Mouse (Mus musculus) lung, embryonic 14.5 days (tissue): Measurements from ENCODE around the gene Gm17455. TPM values are rescaled to one million over a fixed set of nuclear protein-coding genes. Genes with fewer than 3 reads are reported as not detected.

Experiments used
- ATAC-seq: fragments of 200-750 bp; cut with Nextera tagmentation; 2 replicates; pipeline ENCODE4 v1.8.0; 2017; ENCODE audit warnings: mild to moderate bottlenecking, moderate TSS enrichment, moderate library complexity; ENCODE audit not compliant: insufficient read depth
- DNase-seq: peaks from one replicate; pipeline ENCODE4 v3.0.0-alpha.2; 2015
- H3K27ac ChIP-seq: fragments of 300-500 bp; sonication (generic); 2 replicates; pipeline ENCODE4 v1.5.1; 2014; ENCODE audit warnings: low read depth, mild to moderate bottlenecking, moderate library complexity
- H3K27me3 ChIP-seq: fragments of 300-500 bp; sonication (generic); 2 replicates; pipeline ENCODE4 v1.6.1; 2014; ENCODE audit warnings: low read length, control low read depth; ENCODE audit not compliant: insufficient read depth
- H3K36me3 ChIP-seq: fragments of 300-500 bp; sonication (generic); 2 replicates; pipeline ENCODE4 v1.6.1; 2014; ENCODE audit warnings: control low read depth; ENCODE audit not compliant: insufficient read depth
- H3K4me1 ChIP-seq: fragments of 300-500 bp; sonication (generic); 2 replicates; pipeline ENCODE4 v1.6.1; 2014; ENCODE audit warnings: antibody characterized with exemption, control low read depth; ENCODE audit not compliant: insufficient read depth
- H3K4me2 ChIP-seq: fragments of 300-500 bp; sonication (generic); 2 replicates; pipeline ENCODE4 v1.6.1; 2014; ENCODE audit warnings: mild to moderate bottlenecking
- H3K4me3 ChIP-seq: fragments of 300-500 bp; sonication (generic); 2 replicates; pipeline ENCODE4 v1.5.1; 2014; ENCODE audit warnings: low read depth, low read length
- H3K9ac ChIP-seq: fragments of 300-500 bp; sonication (generic); 2 replicates; pipeline ENCODE4 v1.6.1; 2014
- H3K9me3 ChIP-seq: fragments of 300-500 bp; sonication (generic); 2 replicates; pipeline ENCODE4 v1.6.1; 2016; ENCODE audit warnings: low read depth, low read length, control low read depth
- CTCF ChIP-seq: IDR thresholded peaks from 2 replicates; pipeline ENCODE4 v1.5.1; 2016; ENCODE audit warnings: antibody characterized with exemption, low read depth
- WGBS: fragments of 180-500 bp; shearing (Covaris S2); extraction: QIAGEN DNeasy Blood & Tissue Kit; methylation state at CpG from one replicate; pipeline ENCODE4 v1.1.7; 2014; 5-methylcytosine and 5-hydroxymethylcytosine counted together
- polyA plus RNA-seq: library from polyadenylated mRNA; unstranded; fragments of >200 nt; fragmentation: Nextera tagmentation; extraction: Ambion mirVana; gene quantifications from 2 replicates; pipeline ENCODE4 v1.2.1, GENCODE M21; 2014

Gm17455 gene
- polyA plus RNA-seq, 1 experiment from 2014 or later = 1.2 TPM

DNA sequence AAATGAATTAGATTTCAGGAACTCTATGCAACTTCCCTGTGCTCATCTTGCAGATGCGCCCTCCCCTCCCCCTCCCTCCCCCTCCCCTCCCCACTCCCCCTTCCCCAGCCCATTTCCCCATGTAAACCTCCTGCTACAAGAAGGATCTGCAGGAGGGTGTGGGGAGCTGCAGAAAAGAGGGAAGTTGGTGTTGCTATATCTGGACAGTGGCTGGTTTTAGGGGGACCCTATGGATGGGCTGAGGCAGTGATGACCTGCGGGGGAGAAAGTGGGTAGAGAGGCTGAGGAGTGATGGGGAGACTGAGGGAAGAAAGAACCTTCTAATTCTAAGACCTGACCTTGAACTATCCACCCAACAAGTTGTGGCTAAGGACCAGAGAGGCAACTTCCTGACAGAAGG lies 32.4 kb upstream of the Gm17455 start:
- no peaks in the 10 kb centered on the region for H3K9me3 ChIP-seq
- H3K27me3 ChIP-seq = no peaks in the 10 kb centered on the region
- TF ChIP-seq CTCF = no peak
- 68% methylated on average over 2 of the region's 2 CpGs for WGBS
- H3K27ac ChIP-seq = no peak overlapping the region
- no peak overlapping the region for H3K4me2 ChIP-seq
- DNase-seq = no peak
- no peaks in the 10 kb centered on the region for H3K4me1 ChIP-seq
- no peak overlapping the region for H3K4me3 ChIP-seq
- no peak overlapping the region for H3K9ac ChIP-seq
- no peak for ATAC-seq
- no peaks in the 10 kb centered on the region for H3K36me3 ChIP-seq

DNA sequence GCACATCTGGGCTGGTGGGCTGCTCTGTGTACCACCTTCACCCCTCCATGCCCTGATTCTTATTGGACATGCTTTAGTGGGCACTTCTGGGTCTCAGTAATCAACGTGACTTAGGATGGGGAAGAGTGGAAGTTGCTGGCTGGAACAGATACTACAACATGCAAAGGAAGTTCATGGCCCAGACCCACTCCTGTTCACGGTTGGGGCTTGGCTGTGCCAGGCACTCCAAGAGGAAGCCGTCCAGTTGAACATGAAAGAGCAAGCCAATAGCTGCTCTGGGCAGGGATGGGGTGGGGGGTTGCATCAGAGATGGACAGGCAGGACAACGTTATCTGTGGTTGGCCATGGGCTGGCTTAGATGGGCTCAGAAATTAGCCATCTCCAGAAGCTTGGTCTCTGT lies 31.6 kb upstream of the Gm17455 start:
- no peaks in the 10 kb centered on the region for H3K9me3 ChIP-seq
- no peak overlapping the region for H3K9ac ChIP-seq
- no peaks in the 10 kb centered on the region for H3K4me1 ChIP-seq
- ATAC-seq = no peak
- no peaks in the 10 kb centered on the region for H3K36me3 ChIP-seq
- no peak overlapping the region for H3K4me2 ChIP-seq
- DNase-seq = no peak
- H3K27ac ChIP-seq = no peak overlapping the region
- no peak overlapping the region for H3K4me3 ChIP-seq
- TF ChIP-seq CTCF = no peak
- 57% methylated on average over 4 of the region's 4 CpGs for WGBS
- no peaks in the 10 kb centered on the region for H3K27me3 ChIP-seq

- Histone ChIP-seq H3K9ac (no peak overlapping the region), H3K4me2 (no peak overlapping the region), H3K27me3 (no peaks in the 10 kb centered on the region), H3K4me1 (no peaks in the 10 kb centered on the region), H3K4me3 (no peak overlapping the region), H3K36me3 (no peaks in the 10 kb centered on the region), H3K9me3 (no peaks in the 10 kb centered on the region), H3K27ac (no peak overlapping the region)
- 78% methylated on average over 6 of the region's 6 CpGs for WGBS
- DNase-seq (no peak), ATAC-seq (no peak)
- no peak for TF ChIP-seq CTCF
Measured at GRCm38 (mm10) chr10:60369405-60369804, 30.1 kb upstream of the Gm17455 start.

GRCm38 (mm10) chr10:60370098-60370497 lies 29.4 kb upstream of the Gm17455 start:
- no peaks in the 10 kb centered on the region for H3K27me3 ChIP-seq
- H3K4me2 ChIP-seq = no peak overlapping the region
- ATAC-seq = no peak
- no peak overlapping the region for H3K9ac ChIP-seq
- H3K4me1 ChIP-seq = no peaks in the 10 kb centered on the region
- DNase-seq = no peak
- H3K36me3 ChIP-seq = no peaks in the 10 kb centered on the region
- no peak overlapping the region for H3K27ac ChIP-seq
- no peak overlapping the region for H3K4me3 ChIP-seq
- no peak for TF ChIP-seq CTCF
- WGBS = 65% methylated on average over 2 of the region's 2 CpGs
- no peaks in the 10 kb centered on the region for H3K9me3 ChIP-seq

DNA sequence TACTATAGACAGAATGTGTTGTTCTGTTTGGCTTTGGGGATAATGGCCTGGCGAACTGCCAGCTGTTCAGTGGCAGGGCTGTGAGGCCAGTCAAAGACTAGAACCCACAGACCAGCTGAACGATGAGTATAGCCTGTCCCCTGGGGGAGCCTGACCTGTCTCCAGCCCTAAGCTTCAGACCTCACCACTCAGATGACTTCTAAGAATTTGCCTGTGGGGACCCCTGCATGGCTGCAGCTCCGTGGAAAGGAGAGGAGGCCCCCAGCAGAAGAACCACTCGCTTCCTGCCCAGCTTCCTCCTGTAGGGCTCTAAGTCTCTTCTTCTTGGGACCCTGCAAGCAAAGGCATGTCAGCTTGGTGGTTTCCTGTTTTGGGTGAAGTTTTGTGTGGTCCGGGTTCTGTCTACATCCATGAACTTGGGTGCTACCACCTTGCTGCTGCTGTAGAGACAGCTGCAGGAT lies 28.9 kb upstream of the Gm17455 start:
- Histone ChIP-seq H3K4me2 (no peak overlapping the region), H3K9ac (no peak overlapping the region), H3K36me3 (no peaks in the 10 kb centered on the region), H3K4me1 (no peaks in the 10 kb centered on the region), H3K4me3 (no peak overlapping the region), H3K9me3 (no peaks in the 10 kb centered on the region), H3K27ac (0 out of 2 replicates have a peak overlapping the region, but pooled peaks have one; percentile 2), H3K27me3 (no peaks in the 10 kb centered on the region)
- DNase-seq (peak; percentile 73), ATAC-seq (peak; percentile 47; the same call in 1 of the 2 replicates)
- WGBS = 68% methylated on average over 5 of the region's 5 CpGs
- no peak for TF ChIP-seq CTCF

GRCm38 (mm10) chr10:60371596-60372386 lies 27.7 kb upstream of the Gm17455 start:
- 65% methylated on average over 5 of the region's 5 CpGs for WGBS
- Histone ChIP-seq H3K9ac (no peak overlapping the region), H3K27me3 (no peaks in the 10 kb centered on the region), H3K4me1 (no peaks in the 10 kb centered on the region), H3K9me3 (no peaks in the 10 kb centered on the region), H3K27ac (no peak overlapping the region), H3K36me3 (no peaks in the 10 kb centered on the region), H3K4me3 (no peak overlapping the region), H3K4me2 (no peak overlapping the region)
- TF ChIP-seq CTCF = no peak
- ATAC-seq = no peak
- DNase-seq = no peak

DNA sequence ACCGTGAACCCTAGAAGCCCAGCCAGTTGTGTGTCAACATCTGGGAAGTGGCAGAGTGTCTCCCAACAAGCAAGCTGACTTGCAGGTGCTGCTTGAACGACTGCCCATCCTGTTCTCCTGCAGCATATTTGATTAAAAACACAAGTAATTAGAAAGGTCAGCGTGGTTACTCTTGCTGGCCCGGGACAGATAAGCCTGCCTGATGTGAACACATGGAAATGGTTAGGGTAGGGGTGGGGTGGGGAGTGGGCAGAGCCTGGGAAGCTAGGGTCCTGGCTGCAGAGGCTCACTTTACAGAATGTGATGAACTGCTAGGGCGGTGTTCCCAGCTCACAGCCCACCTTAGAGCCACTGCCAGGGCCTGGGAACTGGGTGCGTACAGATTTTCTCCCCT lies 26.0 kb upstream of the Gm17455 start:
- H3K9ac ChIP-seq = no peak overlapping the region
- no peak for TF ChIP-seq CTCF
- H3K27ac ChIP-seq = 0 out of 2 replicates have a peak overlapping the region, but pooled peaks have one; percentile 30
- H3K27me3 ChIP-seq = no peaks in the 10 kb centered on the region
- DNase-seq = no peak
- WGBS = 28% methylated on average over 6 of the region's 6 CpGs
- H3K4me2 ChIP-seq = no peak overlapping the region
- no peak overlapping the region for H3K4me3 ChIP-seq
- no peak for ATAC-seq
- H3K9me3 ChIP-seq = no peaks in the 10 kb centered on the region
- H3K4me1 ChIP-seq = no peaks in the 10 kb centered on the region
- H3K36me3 ChIP-seq = no peaks in the 10 kb centered on the region
